Mouse (Mus musculus): ENCODE measurements at regions not wholly inside any gene's neighbourhood (a gene's known extent, or its start where the extent isn't known, plus 50 kb on each side); places are given as distances from the start of the nearest gene placed in this dataset.

DNA sequence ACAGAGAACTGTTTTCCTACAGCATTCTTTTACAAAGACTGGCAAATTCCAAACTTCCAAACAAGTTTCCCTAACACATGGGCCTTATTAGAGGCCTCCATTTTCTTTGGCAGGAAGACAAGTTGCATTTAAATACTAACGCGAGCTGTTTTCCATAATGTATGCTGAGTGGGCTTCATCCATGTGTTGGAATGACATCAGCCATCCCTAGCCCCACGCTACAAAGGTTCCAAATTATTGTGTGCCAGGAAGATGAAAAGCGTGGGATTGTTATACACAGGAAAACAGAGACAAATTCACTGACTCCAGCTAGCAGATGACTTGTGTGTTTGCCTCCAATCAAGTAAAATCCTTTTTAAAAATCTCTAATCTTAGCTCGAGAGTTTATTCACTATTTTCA, 125.1 kb upstream of the Fbxl7 start:
- no peak for TF ChIP-seq CTCF (IDR thresholded peaks at IDR 0.05; ENCODE audit: low read depth, low read length)
- TF ChIP-seq POLR2A (IDR thresholded peaks at IDR 0.05; ENCODE audit: extremely low read depth, insufficient read depth, low read length): no peak
